Mouse (Mus musculus) granulocyte monocyte progenitor cell, adult 5-6 weeks (primary cell): ENCODE results near the gene Cacna2d3. TPM values are rescaled to one million over a fixed set of nuclear protein-coding genes. Genes with fewer than 3 reads are reported as not detected.

Source experiments
- ATAC-seq: replicated peaks from 2 replicates; pipeline ENCODE4 v1.8.0; 2016; ENCODE audit warnings: mild to moderate bottlenecking, moderate TSS enrichment, inconsistent platforms; ENCODE audit not compliant: poor library complexity, severe bottlenecking
- total RNA-seq, 2 experiments: library from RNA; stranded (forward) in 1 of 2; stranded (reverse) in 1 of 2; fragments of 200-712, 200-1000 nt in 1 of 2; fragments of >200 nt in 1 of 2; fragmentation: Nextera tagmentation in 1 of 2; gene quantifications; 2 replicates each; pipeline ENCODE4 v1.2.3; 2014 to 2017

The Cacna2d3 gene
- total RNA-seq, 2 experiments from 2014 or later, result not detected

DNA sequence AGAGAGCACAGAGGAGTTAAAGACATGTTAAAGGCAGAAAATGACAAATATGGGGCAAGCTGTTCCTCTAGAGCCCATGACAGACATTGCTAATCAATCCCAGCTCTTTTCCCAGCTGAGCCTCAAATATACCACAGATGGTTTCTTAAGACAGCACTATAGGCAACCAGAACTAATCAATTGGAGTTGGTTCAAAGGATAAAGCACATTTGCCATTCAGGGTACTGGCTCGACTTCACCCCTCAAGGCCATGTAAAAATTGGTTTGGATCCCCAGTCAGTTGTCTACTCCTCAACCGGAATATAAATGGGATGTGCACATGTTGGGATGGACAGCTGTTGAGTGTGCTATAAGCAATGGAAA is 692.6 kb downstream of the Cacna2d3 start:
- no peak for ATAC-seq

GRCm38 (mm10) chr14:29028391-29029106 is 693.1 kb downstream of the Cacna2d3 start:
- no peak for ATAC-seq

DNA sequence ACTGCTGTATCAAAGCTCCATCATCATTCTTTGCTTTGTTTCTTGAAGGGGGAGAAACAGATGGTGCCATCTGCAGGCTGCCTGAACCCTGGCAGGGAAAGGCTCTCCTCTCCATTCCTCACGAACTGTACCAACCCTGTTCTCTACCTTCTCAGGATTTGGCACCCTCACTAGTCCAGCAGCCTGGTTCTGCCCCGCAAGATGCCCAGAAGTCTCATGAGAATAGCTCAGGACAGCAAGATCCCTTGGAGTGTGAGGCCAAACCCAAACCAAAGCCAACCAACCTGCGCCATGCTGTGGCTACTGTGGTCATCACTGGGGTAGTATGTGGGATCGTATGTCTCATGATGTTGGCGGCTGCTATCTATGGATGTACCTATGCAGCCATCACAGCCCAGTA is 694.4 kb downstream of the Cacna2d3 start:
- ATAC-seq, result no peak

DNA sequence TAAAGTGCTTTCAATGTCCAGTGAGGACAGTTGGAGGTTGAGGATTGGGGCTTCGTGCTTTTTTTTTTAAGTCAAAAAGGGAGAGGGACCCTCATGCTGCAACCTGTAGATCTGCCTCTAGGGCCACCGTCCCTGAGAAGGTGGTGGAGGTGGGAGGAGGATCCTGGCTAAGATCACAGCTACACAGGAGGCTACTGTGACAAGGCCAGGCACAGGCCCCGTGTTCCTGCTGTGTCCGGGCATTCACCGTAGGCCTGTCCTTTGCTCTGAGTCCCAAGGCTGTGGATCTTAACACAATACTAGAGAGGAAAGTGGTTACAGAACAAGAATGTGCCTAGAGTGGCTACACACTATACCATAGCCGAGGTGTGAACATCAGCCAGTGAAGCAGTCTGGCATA is 696.3 kb downstream of the Cacna2d3 start:
- no peak for ATAC-seq

GRCm38 (mm10) chr14:29023246-29023645 is 698.4 kb downstream of the Cacna2d3 start:
- ATAC-seq, result no peak

DNA sequence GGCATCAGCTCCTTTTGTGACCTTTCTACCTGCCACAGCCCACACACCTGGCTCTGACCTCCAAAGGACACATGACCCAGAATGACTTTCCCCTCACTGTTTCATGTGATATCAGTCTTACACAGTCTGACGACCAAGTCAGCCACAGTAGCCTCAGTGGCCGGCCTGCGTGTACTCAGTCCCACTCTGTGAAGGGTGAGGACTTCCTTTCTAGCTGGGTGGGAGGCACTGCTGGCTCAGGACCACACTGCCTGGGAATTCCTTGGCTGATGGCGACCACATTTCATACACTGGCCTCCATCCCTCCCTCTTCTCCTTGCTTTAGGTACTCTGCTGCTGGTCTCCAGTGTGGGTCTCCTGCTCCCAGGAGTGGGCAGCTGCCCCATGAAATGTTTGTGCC is 700.4 kb downstream of the Cacna2d3 start:
- no peak for ATAC-seq

DNA sequence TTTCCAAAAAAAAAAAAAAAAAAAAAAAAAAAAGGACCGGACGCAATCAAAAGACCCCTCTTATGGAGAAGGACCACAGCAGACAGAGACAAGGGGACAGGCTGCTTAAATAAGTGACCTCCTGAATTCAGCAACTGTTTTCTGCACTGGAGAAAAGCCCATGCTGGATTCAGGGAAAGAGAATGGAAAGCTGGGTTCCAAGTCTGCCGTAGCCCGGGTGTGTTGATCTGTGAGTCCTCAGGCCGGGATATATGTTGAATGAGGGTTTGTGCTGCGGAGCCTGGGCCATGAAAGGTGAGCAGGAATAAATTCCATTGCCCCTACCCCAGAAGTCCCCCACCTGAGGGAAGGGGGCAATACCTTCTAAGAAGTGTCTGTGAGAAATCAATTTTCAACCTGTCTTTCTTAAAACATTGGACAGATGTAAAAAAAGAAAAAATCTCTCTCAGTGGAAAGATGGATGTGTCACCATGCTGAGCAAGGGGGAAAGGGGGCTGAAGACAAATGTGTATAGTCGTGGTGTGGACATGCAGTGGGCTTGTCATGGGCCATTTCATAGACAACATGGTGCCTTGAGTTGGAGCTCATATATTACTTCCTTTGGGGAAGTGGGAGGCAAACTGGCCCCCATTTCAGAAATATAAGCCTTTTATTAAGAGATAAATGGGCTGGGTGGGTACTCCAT is 703.2 kb downstream of the Cacna2d3 start:
- ATAC-seq, result no peak

DNA sequence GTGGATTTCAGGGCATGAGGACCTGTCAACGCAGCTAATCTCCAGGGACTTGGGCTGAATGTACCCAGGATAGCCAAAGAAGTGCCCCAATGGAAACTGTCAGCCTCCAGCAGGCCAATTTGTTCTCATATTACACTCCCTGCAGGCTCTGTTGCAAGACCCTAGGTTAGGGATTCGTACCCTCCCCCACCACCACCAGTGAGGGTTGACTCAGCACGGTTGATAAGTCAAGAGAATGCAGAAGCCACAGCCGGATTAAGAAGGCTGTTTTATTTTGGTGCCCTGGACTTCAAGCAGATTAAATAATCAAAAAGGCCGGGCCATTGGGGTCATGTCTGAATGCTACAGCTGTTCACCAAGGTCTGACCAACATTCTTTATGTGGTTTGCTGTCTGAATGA is 703.8 kb downstream of the Cacna2d3 start, which contains the start of gene Lrtm1:
Gene Lrtm1, plus strand, starts transcription at position 326 of the 400 bp plus-strand sequence.
- ATAC-seq, result no peak

GRCm38 (mm10) chr14:29015896-29016295 is 705.8 kb downstream of the Cacna2d3 start:
- ATAC-seq, result no peak

GRCm38 (mm10) chr14:29014680-29015079 is 707.0 kb downstream of the Cacna2d3 start:
- ATAC-seq, result no peak

DNA sequence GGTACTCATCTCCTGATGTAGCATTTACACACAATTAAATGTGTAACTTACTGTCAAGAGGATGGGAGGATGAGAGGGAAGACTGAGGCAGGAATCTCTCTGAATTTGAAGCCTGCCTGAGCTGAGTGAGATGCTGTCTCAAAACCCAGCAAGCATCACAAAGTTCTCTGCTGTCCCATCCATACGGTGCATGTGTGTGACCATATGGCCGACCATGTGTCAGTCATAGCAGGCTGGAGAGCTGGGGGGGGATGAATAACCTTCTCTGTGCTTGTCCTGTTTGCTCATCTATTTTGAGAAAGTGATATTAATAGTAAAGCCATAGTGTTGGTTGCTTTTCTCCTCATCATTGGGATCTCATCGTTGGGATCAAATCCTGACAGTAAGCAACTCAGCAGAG is 708.5 kb downstream of the Cacna2d3 start:
- ATAC-seq, result no peak

- no peak for ATAC-seq
These were observed 712.0 kb downstream of the Cacna2d3 start for GRCm38 (mm10) chr14:29009644-29010043.

DNA sequence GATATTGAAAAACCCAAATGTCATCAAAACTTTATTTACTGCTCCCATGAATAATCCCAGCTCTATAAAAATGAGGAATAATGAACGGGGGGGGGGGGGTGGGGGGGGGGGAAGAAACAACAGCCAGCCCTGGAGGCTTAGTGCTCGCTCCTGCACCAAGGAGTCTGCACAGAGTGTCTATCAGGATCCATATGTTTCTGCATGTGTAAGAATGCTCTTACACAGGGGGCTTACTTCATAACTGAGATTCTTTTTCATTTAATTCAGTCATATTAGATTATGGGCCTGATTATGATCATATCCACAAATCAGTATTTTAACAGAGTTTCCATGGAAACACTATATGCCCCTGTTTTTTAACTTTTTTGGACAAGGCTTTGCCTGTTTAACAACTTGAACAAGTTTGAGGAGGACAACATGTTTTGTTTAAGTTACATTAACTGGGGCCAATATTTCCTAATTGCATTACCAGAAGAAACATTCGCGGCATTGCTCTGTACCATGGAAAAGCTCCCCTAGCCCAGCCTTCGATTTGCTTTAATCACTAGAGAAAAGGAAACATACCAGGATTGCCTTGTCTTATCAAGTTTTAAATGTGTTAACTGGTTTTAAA is 716.3 kb downstream of the Cacna2d3 start:
- ATAC-seq, result no peak

DNA sequence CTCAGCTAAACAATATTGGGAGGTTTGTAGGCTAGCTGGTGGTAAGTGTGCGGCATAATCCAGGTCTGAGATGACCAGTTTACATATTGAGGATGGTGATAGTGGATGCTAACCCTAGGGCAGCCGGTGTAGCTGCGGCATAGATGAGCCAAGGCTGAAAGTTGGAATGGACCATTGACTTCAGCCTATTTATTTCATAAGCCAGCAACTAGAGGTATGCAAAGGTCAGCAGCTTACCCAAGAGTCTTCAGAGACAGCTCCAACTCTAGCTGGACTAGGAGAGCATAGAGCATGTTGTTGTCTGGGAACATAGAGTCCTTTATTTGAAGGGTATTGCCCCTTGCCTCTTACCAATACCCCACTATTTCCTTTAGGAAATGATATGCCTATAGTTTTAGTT is 725.1 kb downstream of the Cacna2d3 start:
- no peak for ATAC-seq

DNA sequence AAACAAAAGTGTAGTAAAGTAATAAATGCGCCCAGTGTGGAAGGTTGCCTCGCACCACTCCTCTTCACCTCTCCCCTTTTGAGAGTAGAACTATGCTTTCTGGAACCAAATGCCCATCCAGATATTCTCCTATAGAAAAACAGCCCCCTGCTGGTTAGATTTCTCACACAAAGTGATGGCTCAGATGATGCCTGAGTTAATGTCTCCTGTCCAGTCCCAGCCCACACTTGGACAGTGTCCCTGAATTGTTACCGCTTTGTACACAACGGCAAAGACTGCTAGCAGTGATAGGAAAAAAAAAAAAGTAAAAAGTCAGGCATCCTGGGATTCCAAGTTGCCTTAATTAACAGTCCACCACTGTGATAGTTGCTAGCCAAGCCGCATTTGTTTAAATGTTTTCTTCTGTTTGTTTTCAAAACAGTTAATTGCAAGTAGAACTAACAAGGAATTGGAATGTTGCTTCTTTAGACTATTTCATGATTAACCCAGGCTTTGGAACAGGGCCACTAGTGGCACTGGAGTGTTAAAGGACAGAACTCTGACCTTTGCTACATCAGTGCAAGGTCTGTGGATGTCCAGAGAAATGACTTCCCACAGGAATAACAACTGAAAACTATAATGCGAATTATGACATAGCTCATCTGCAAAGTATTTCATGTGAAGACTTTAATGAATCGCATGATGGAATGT is 733.3 kb downstream of the Cacna2d3 start:
- no peak for ATAC-seq

GRCm38 (mm10) chr14:28984276-28984675 is 737.4 kb downstream of the Cacna2d3 start:
- ATAC-seq, result no peak

- no peak for ATAC-seq
These were observed 741.2 kb downstream of the Cacna2d3 start for GRCm38 (mm10) chr14:28980482-28980881.

DNA sequence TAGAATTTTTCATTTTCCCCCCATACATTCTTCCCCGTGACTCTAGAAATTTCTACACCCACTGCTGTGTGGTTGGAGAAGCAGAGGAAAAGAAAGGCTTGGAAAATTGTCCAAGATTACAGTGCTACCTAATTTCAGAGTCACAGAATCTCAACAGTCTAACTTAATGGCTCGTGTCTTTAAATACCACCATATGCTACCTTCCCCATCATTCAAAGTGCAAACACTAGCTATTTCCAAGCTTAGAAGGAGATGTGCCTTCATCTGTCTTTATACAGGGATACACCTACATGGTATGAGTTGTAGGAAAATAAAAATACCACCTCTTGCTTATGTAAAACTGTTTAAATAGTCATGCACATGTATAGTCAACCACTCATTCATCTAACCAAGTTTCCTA is 742.4 kb downstream of the Cacna2d3 start:
- no peak for ATAC-seq

- no peak for ATAC-seq
These were observed 749.0 kb downstream of the Cacna2d3 start for GRCm38 (mm10) chr14:28972620-28973019.

GRCm38 (mm10) chr14:28969247-28969646 is 752.4 kb downstream of the Cacna2d3 start:
- ATAC-seq, result no peak

GRCm38 (mm10) chr14:28966881-28967280 is 754.8 kb downstream of the Cacna2d3 start:
- no peak for ATAC-seq
